Mouse (Mus musculus): ENCODE data around the gene Paqr8.

GRCm38 (mm10) chr1:20986378-20987056 lies 96.1 kb downstream of the Paqr8 start:
- TF ChIP-seq GATA1 (IDR thresholded peaks at IDR 0.05; ENCODE audit: borderline replicate concordance, low read length) (no peak), FLI1 (IDR thresholded peaks at IDR 0.05; ENCODE audit: low read length) (no peak)
